Mouse (Mus musculus): ENCODE results near the gene Hdac9. TPM values are rescaled to one million over a fixed set of nuclear protein-coding genes. Genes with fewer than 3 reads are reported as not detected.

Hdac9 gene
- polyA plus RNA-seq, 1 experiment from 2014 or later = 26.1 TPM

GRCm38 (mm10) chr12:34215023-34216020, 701.6 kb downstream of the Hdac9 start:
- H3K4me3 ChIP-seq = no peak overlapping the region
- no peaks in the 10 kb centered on the region for H3K27me3 ChIP-seq
- no peaks in the 10 kb centered on the region for H3K36me3 ChIP-seq
- no peaks in the 10 kb centered on the region for H3K9me3 ChIP-seq (replicated peaks)
- H3K4me1 ChIP-seq (replicated peaks) = no peaks in the 10 kb centered on the region
- no peak overlapping the region for H3K4me2 ChIP-seq
- no peak for ATAC-seq (replicated peaks; ENCODE audit: insufficient number of reproducible peaks, insufficient read depth, low FRiP score, low read depth)
- WGBS = 59% methylated on average over 17 of the region's 17 CpGs
- H3K27ac ChIP-seq = no peak overlapping the region
- no peak overlapping the region for H3K9ac ChIP-seq

GRCm38 (mm10) chr12:34212162-34212561, 704.7 kb downstream of the Hdac9 start:
- Histone ChIP-seq H3K4me2 (no peak overlapping the region), H3K4me1 (replicated peaks) (no peaks in the 10 kb centered on the region), H3K9ac (no peak overlapping the region), H3K4me3 (no peak overlapping the region), H3K27ac (no peak overlapping the region), H3K9me3 (replicated peaks) (no peaks in the 10 kb centered on the region), H3K27me3 (no peaks in the 10 kb centered on the region), H3K36me3 (no peaks in the 10 kb centered on the region)
- 59% methylated on average over 3 of the region's 3 CpGs for WGBS
- no peak for ATAC-seq (replicated peaks; ENCODE audit: insufficient number of reproducible peaks, insufficient read depth, low FRiP score, low read depth)

DNA sequence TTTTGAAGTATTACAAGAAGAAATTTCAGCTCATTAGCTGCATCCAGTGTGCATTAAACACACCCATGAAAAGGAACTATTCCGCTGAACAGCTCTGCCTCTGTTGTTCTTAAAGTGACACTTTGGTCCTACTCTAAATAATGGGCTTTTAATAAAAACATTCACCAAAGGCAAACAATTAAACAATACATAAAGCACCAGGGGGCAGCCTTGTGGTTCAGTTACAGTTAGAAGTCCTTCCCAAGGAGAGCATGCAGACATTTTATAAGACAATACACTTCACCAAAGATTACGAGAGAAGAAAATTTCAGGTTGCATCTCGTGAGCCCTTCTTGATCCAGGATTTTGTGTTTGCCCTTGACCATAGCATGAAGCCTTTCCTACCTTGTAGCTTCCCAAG, 715.4 kb downstream of the Hdac9 start:
- H3K4me2 ChIP-seq = no peak overlapping the region
- no peaks in the 10 kb centered on the region for H3K27me3 ChIP-seq
- no peak overlapping the region for H3K4me3 ChIP-seq
- no peak overlapping the region for H3K9ac ChIP-seq
- 82% methylated on average over 3 of the region's 3 CpGs for WGBS
- no peak overlapping the region for H3K27ac ChIP-seq
- no peaks in the 10 kb centered on the region for H3K4me1 ChIP-seq (replicated peaks)
- no peaks in the 10 kb centered on the region for H3K9me3 ChIP-seq (replicated peaks)
- H3K36me3 ChIP-seq = no peaks in the 10 kb centered on the region
- no peak for ATAC-seq (replicated peaks; ENCODE audit: insufficient number of reproducible peaks, insufficient read depth, low FRiP score, low read depth)

- 54% methylated on average over 4 of the region's 4 CpGs for WGBS
- H3K36me3 ChIP-seq = no peaks in the 10 kb centered on the region
Measured at GRCm38 (mm10) chr12:34200030-34200446, 716.9 kb downstream of the Hdac9 start.

DNA sequence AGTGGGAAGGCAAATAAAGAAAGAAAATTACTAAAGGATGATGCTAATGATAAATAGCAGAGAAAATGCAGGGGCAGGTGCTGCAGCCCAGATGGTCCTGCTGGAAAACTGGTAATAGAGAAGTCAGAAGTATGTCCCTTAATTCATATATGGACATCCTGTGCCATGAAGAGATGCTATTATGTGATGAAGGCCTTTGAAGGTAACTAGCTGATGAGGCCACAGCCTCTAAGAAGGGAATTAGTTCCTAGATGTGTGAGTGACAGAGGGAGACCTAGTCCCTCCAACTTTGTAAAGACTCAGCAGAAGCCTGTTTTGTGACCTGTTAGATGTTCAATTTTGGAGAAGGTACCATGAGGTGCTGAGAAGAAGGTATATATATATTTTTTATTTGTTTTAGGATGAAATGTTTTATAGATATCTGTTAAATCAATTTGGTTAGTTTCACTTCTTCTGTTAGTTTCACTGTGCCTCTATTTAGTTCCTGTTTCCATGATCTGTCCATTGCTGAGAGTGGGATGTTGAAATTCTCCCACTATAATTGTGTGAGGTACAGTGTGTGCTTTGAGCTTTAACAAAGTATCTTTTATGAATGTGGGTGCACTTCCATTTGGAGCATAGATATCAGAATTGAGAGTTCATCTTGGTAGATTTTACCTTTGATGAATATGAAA, 721.6 kb downstream of the Hdac9 start:
- Histone ChIP-seq H3K36me3 (no peaks in the 10 kb centered on the region), H3K27me3 (no peaks in the 10 kb centered on the region), H3K9me3 (replicated peaks) (no peaks in the 10 kb centered on the region), H3K9ac (no peak overlapping the region), H3K4me1 (replicated peaks) (no peaks in the 10 kb centered on the region), H3K4me2 (no peak overlapping the region), H3K27ac (no peak overlapping the region), H3K4me3 (no peak overlapping the region)
- no peak for ATAC-seq (replicated peaks; ENCODE audit: insufficient number of reproducible peaks, insufficient read depth, low FRiP score, low read depth)

More at GRCm38 (mm10) chr12:34200030-34200446, 716.9 kb downstream of the Hdac9 start:
- H3K27me3 ChIP-seq = no peaks in the 10 kb centered on the region
- H3K27ac ChIP-seq = no peak overlapping the region
- H3K4me3 ChIP-seq = no peak overlapping the region
- no peaks in the 10 kb centered on the region for H3K4me1 ChIP-seq (replicated peaks)
- H3K9me3 ChIP-seq (replicated peaks) = no peaks in the 10 kb centered on the region
- no peak overlapping the region for H3K4me2 ChIP-seq
- ATAC-seq (replicated peaks; ENCODE audit: insufficient number of reproducible peaks, insufficient read depth, low FRiP score, low read depth) = no peak
- no peak overlapping the region for H3K9ac ChIP-seq

GRCm38 (mm10) chr12:34194116-34194515, 722.8 kb downstream of the Hdac9 start:
- ATAC-seq (replicated peaks; ENCODE audit: insufficient number of reproducible peaks, insufficient read depth, low FRiP score, low read depth) = no peak
- no peak overlapping the region for H3K4me3 ChIP-seq
- WGBS = 89% methylated on average over 4 of the region's 4 CpGs
- H3K9me3 ChIP-seq (replicated peaks) = no peaks in the 10 kb centered on the region
- no peak overlapping the region for H3K27ac ChIP-seq
- no peaks in the 10 kb centered on the region for H3K36me3 ChIP-seq
- H3K27me3 ChIP-seq = no peaks in the 10 kb centered on the region
- H3K9ac ChIP-seq = no peak overlapping the region
- no peaks in the 10 kb centered on the region for H3K4me1 ChIP-seq (replicated peaks)
- no peak overlapping the region for H3K4me2 ChIP-seq

DNA sequence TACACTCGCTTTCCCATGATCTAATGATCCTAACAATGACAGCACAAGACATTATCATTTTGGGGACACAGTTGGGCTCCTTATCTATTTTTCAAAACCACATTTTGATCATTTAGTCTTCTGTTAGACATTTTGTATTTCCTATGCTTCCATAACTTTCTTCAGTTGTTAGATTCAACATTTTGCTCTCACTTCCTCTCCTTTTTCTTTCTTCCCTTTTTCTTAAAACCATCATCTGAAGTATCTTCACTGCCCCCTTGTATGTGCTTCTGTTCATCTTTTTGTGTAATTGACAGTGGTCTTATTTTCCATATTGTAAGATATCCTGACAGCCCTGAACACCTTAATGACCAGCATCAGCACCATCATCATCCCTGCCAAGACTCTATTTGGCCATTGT, 725.6 kb downstream of the Hdac9 start:
- 89% methylated on average over 1 of the region's 1 CpGs for WGBS
- no peak for ATAC-seq (replicated peaks; ENCODE audit: insufficient number of reproducible peaks, insufficient read depth, low FRiP score, low read depth)

GRCm38 (mm10) chr12:34178931-34179330, 738.0 kb downstream of the Hdac9 start:
- WGBS = 81% methylated on average over 4 of the region's 4 CpGs
- no peak for ATAC-seq (replicated peaks; ENCODE audit: insufficient number of reproducible peaks, insufficient read depth, low FRiP score, low read depth)

More for the DNA sequence above, 725.6 kb downstream of the Hdac9 start:
- no peak overlapping the region for H3K4me2 ChIP-seq
- no peaks in the 10 kb centered on the region for H3K4me1 ChIP-seq (replicated peaks)
- no peak overlapping the region for H3K4me3 ChIP-seq
- H3K36me3 ChIP-seq = no peaks in the 10 kb centered on the region
- no peak overlapping the region for H3K27ac ChIP-seq
- no peaks in the 10 kb centered on the region for H3K27me3 ChIP-seq
- H3K9ac ChIP-seq = no peak overlapping the region
- no peaks in the 10 kb centered on the region for H3K9me3 ChIP-seq (replicated peaks)

GRCm38 (mm10) chr12:34176790-34177189, 740.1 kb downstream of the Hdac9 start:
- no peaks in the 10 kb centered on the region for H3K4me1 ChIP-seq (replicated peaks)
- WGBS = 86% methylated on average over 3 of the region's 3 CpGs
- H3K4me2 ChIP-seq = no peak overlapping the region

More at GRCm38 (mm10) chr12:34178931-34179330, 738.0 kb downstream of the Hdac9 start:
- Histone ChIP-seq H3K9ac (no peak overlapping the region), H3K36me3 (no peaks in the 10 kb centered on the region), H3K4me1 (replicated peaks) (no peaks in the 10 kb centered on the region), H3K27me3 (no peaks in the 10 kb centered on the region), H3K4me2 (no peak overlapping the region), H3K4me3 (no peak overlapping the region), H3K27ac (no peak overlapping the region), H3K9me3 (replicated peaks) (no peaks in the 10 kb centered on the region)

DNA sequence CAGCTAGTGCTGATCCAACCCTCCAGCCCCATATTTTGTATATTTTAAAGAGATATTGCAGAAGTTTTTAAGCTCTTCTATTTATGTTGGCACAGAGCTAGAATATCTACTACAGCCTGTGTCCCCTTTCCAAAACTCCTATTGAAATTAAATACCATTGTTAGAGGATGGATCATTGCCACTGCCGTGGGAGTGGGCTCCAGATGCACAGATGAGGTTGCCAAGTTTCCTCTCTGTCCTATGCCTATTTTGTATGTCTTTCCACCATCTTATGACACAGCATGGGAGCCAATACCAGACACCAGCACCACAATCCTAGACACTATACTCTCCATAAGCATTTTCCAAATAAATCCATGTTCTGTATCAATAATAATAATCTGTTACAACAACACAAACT, 743.9 kb downstream of the Hdac9 start:
- ATAC-seq (replicated peaks; ENCODE audit: insufficient number of reproducible peaks, insufficient read depth, low FRiP score, low read depth) = no peak
- H3K9me3 ChIP-seq (replicated peaks) = no peaks in the 10 kb centered on the region
- no peak overlapping the region for H3K27ac ChIP-seq
- peaks cover 6% of the 10 kb centered on the region; the same call in 1 of the 2 replicates for H3K4me1 ChIP-seq (replicated peaks)
- WGBS = 58% methylated on average over 1 of the region's 1 CpGs
- H3K9ac ChIP-seq = no peak overlapping the region
- no peak overlapping the region for H3K4me2 ChIP-seq
- no peak overlapping the region for H3K4me3 ChIP-seq
- no peaks in the 10 kb centered on the region for H3K36me3 ChIP-seq
- no peaks in the 10 kb centered on the region for H3K27me3 ChIP-seq

More at GRCm38 (mm10) chr12:34176790-34177189, 740.1 kb downstream of the Hdac9 start:
- Histone ChIP-seq H3K36me3 (no peaks in the 10 kb centered on the region), H3K27me3 (no peaks in the 10 kb centered on the region), H3K9me3 (replicated peaks) (no peaks in the 10 kb centered on the region), H3K27ac (no peak overlapping the region), H3K9ac (no peak overlapping the region), H3K4me3 (no peak overlapping the region)
- no peak for ATAC-seq (replicated peaks; ENCODE audit: insufficient number of reproducible peaks, insufficient read depth, low FRiP score, low read depth)

GRCm38 (mm10) chr12:34170601-34171000, 746.3 kb downstream of the Hdac9 start:
- Histone ChIP-seq H3K4me3 (no peak overlapping the region), H3K27me3 (no peaks in the 10 kb centered on the region), H3K27ac (no peak overlapping the region), H3K4me1 (replicated peaks) (peaks cover 10% of the 10 kb centered on the region), H3K4me2 (no peak overlapping the region), H3K9ac (no peak overlapping the region), H3K36me3 (no peaks in the 10 kb centered on the region), H3K9me3 (replicated peaks) (no peaks in the 10 kb centered on the region)
- no peak for ATAC-seq (replicated peaks; ENCODE audit: insufficient number of reproducible peaks, insufficient read depth, low FRiP score, low read depth)
- WGBS = 29% methylated on average over 3 of the region's 3 CpGs

Data from heart, embryonic 15.5 days (tissue).